ENCODE assay signal across 11 mouse cellular contexts in the genomic region with DNA sequence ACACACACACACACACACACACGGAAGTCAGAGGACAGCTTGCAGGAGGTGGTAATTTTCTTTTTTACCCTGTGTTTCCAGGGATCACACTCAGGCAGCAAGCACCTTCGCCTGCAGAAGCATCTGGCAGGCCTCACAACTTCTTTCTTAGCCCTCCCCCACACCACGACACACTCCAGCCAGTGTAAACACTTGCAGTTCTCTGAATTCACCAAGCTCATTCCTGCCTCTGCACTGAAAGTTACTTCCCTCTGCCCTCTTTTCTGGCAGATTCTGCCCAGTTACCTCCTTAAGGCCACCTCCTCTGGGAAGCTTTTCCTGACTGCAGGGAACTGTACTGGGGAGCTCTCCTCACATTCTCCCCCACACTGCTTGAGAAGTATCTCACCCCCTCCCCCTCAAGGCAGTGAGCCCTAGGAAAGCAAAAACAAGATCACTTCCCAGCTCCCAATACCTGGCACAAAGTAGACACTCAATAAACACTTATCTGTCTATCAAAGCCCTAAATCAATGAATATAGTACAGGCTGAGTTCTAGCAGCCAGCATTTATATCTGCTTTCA.
DNase-seq lines count a peak whose midpoint lies in the region; ATAC-seq lines count a peak whose summit lies in the region.
"Had no signal": no experiment of that assay in that cellular context is flagged by ENCODE, and none has a peak within 500 bp of the region (broad histone marks: within the 10 kb centered on the region; RNA-seq: fewer than 3 reads in every experiment).

No protein-coding gene starts in this region.

- no peak for ATAC-seq in limb, embryonic 12.5 days (ENCODE audit: insufficient number of reproducible peaks, insufficient read depth, low FRiP score, low TSS enrichment, low read depth)
- ATAC-seq in stomach, embryonic 14.5 days (ENCODE audit: insufficient number of reproducible peaks, insufficient read depth, low FRiP score, low read depth): peak; percentile 49; the same call in 1 of the 2 replicates
- no peak for ATAC-seq in hindbrain, embryonic 11.5 days (ENCODE audit: low FRiP score)

- peak; percentile 20 for DNase-seq in embryo, embryonic 10 days (ENCODE audit: low spot score)
- DNase-seq in embryo, embryonic 9.5 days (ENCODE audit: extremely low spot score): no peak
- no peak for DNase-seq in limb, embryonic 10.5 days (ENCODE audit: low spot score)
- DNase-seq in kidney, postnatal 10 days: peak; percentile 62
- DNase-seq in hindbrain, embryonic 11.5 days (ENCODE audit: low spot score): no peak
- DNase-seq in layer of hippocampus, adult 9-10 months (ENCODE audit: low spot score): no peak
- DNase-seq: cerebellum, adult 9-11 months had no signal

- no peaks in the 10 kb centered on the region for H3K9me3 ChIP-seq in limb, embryonic 12.5 days
- no peaks in the 10 kb centered on the region for H3K9me3 ChIP-seq in limb, embryonic 10.5 days (replicated peaks)
- H3K9me3 ChIP-seq in stomach, embryonic 14.5 days (ENCODE audit: control insufficient read depth, low read depth, low read length): no peaks in the 10 kb centered on the region
- no peaks in the 10 kb centered on the region for H3K9me3 ChIP-seq in hindbrain, embryonic 11.5 days (ENCODE audit: control insufficient read depth, low read length)
- H3K9me3 ChIP-seq: hindbrain, embryonic 15.5 days had no signal

- H3K36me3 ChIP-seq in limb, embryonic 12.5 days: no peaks in the 10 kb centered on the region
- H3K36me3 ChIP-seq in limb, embryonic 10.5 days: no peaks in the 10 kb centered on the region
- no peaks in the 10 kb centered on the region for H3K36me3 ChIP-seq in stomach, embryonic 14.5 days (ENCODE audit: control insufficient read depth, insufficient read depth, low read length)
- no peaks in the 10 kb centered on the region for H3K36me3 ChIP-seq in hindbrain, embryonic 11.5 days (ENCODE audit: control insufficient read depth, insufficient read depth, low read length)
- H3K36me3 ChIP-seq: hindbrain, embryonic 15.5 days had no signal

- no peaks in the 10 kb centered on the region for H3K27me3 ChIP-seq in limb, embryonic 12.5 days
- H3K27me3 ChIP-seq in limb, embryonic 10.5 days (ENCODE audit: low read depth, poor library complexity, severe bottlenecking): no peaks in the 10 kb centered on the region
- no peaks in the 10 kb centered on the region for H3K27me3 ChIP-seq in stomach, embryonic 14.5 days (ENCODE audit: control insufficient read depth, insufficient read depth, low read length)
- no peaks in the 10 kb centered on the region for H3K27me3 ChIP-seq in hindbrain, embryonic 11.5 days (ENCODE audit: control insufficient read depth, insufficient read depth, low read length)
- H3K27me3 ChIP-seq: hindbrain, embryonic 15.5 days had no signal

- H3K4me1 ChIP-seq in limb, embryonic 12.5 days (replicated peaks): 0 out of 2 replicates have a peak, but pooled peaks cover 5% of the 10 kb centered on the region
- peaks cover 8% of the 10 kb centered on the region; the same call in 1 of the 2 replicates for H3K4me1 ChIP-seq in limb, embryonic 10.5 days
- H3K4me1 ChIP-seq in stomach, embryonic 14.5 days (ENCODE audit: control insufficient read depth, insufficient read depth, low read length): peaks cover 11% of the 10 kb centered on the region; the same call in 1 of the 2 replicates
- no peaks in the 10 kb centered on the region for H3K4me1 ChIP-seq in hindbrain, embryonic 11.5 days (replicated peaks; ENCODE audit: control insufficient read depth, insufficient read depth, low read length)
- H3K4me1 ChIP-seq: hindbrain, embryonic 15.5 days had no signal

- WGBS in limb, embryonic 12.5 days: 18% methylated on average over 3 of the region's 3 CpGs
- 32% methylated on average over 3 of the region's 3 CpGs for WGBS in limb, embryonic 10.5 days
- whole genome bisulfite sequencing in stomach, embryonic 14.5 days: 10% methylated on average over 3 of the region's 3 CpGs
- WGBS in hindbrain, embryonic 11.5 days: 49% methylated on average over 2 of the region's 3 CpGs

- H3K4me2 ChIP-seq in limb, embryonic 12.5 days: no peak overlapping the region
- no peak overlapping the region for H3K4me2 ChIP-seq in stomach, embryonic 14.5 days (replicated peaks; ENCODE audit: low read depth, low read length)
- no peak overlapping the region for H3K4me2 ChIP-seq in hindbrain, embryonic 11.5 days (replicated peaks; ENCODE audit: low read depth, low read length)
- H3K4me2 ChIP-seq: hindbrain, embryonic 15.5 days had no signal

- 0 out of 2 replicates have a peak overlapping the region, but pooled peaks have one; percentile 23 for H3K27ac ChIP-seq in limb, embryonic 12.5 days
- H3K27ac ChIP-seq in limb, embryonic 10.5 days: no peak overlapping the region
- peak overlapping the region; percentile 72 for H3K27ac ChIP-seq in stomach, embryonic 14.5 days (ENCODE audit: low read length)
- H3K27ac ChIP-seq in hindbrain, embryonic 11.5 days (ENCODE audit: low read depth, low read length): no peak overlapping the region
- H3K27ac ChIP-seq: hindbrain, embryonic 15.5 days; liver, embryonic 14.5 days had no signal

- H3K4me3 ChIP-seq in limb, embryonic 12.5 days (replicated peaks): no peak overlapping the region
- H3K4me3 ChIP-seq in limb, embryonic 10.5 days: no peak overlapping the region
- H3K4me3 ChIP-seq in stomach, embryonic 14.5 days (ENCODE audit: low read depth, low read length): no peak overlapping the region
- no peak overlapping the region for H3K4me3 ChIP-seq in hindbrain, embryonic 11.5 days (ENCODE audit: low read depth, low read length)
- H3K4me3 ChIP-seq: hindbrain, embryonic 15.5 days had no signal

- no peak overlapping the region for H3K9ac ChIP-seq in limb, embryonic 12.5 days (replicated peaks)
- H3K9ac ChIP-seq in stomach, embryonic 14.5 days (replicated peaks; ENCODE audit: low read depth, low read length): no peak overlapping the region
- no peak overlapping the region for H3K9ac ChIP-seq in hindbrain, embryonic 11.5 days (ENCODE audit: low read depth, low read length)
- H3K9ac ChIP-seq: hindbrain, embryonic 15.5 days; liver, embryonic 14.5 days had no signal

Comparison
In these comparisons a context has a peak if more than half of its experiments do, and no peak if none do; other contexts are left out.
1. DNase-seq: peak in embryo, embryonic 10 days (single experiment) and kidney, postnatal 10 days (single experiment); none in embryo, embryonic 9.5 days (single experiment), limb, embryonic 10.5 days (single experiment), hindbrain, embryonic 11.5 days (single experiment) and layer of hippocampus, adult 9-10 months (single experiment).
2. H3K27ac ChIP-seq: peak in limb, embryonic 12.5 days (single experiment) and stomach, embryonic 14.5 days (single experiment); none in limb, embryonic 10.5 days (single experiment) and hindbrain, embryonic 11.5 days (single experiment).